Mouse (Mus musculus): ENCODE measurements around the gene Otc.

Otc gene

GRCm38 (mm10) chrX:10251852-10252504 is at the start of gene Otc:
Gene Otc (plus strand): TSS chrX:10252305.
- DNase-seq (ENCODE audit: low spot score in 2 of 2): no peak

GRCm38 (mm10) chrX:10205937-10206336 is 46.2 kb upstream of the Otc start:
- no peak for DNase-seq (ENCODE audit: low spot score in 2 of 2)

GRCm38 (mm10) chrX:10215972-10216371 is 36.1 kb upstream of the Otc start:
- DNase-seq (ENCODE audit: low spot score in 2 of 2): peak; percentile 36 to 41

- peak; percentile 86 to 89 for DNase-seq (ENCODE audit: low spot score in 2 of 2)
Observed at GRCm38 (mm10) chrX:10216410-10216949, 35.6 kb upstream of the Otc start, which contains the start of gene Rpgr. Gene Rpgr (minus strand): TSS chrX:10216920.

GRCm38 (mm10) chrX:10219281-10219680 is 32.8 kb upstream of the Otc start:
- DNase-seq (ENCODE audit: low spot score in 2 of 2): no peak

GRCm38 (mm10) chrX:10233051-10233450 is 19.1 kb upstream of the Otc start:
- DNase-seq (ENCODE audit: low spot score in 2 of 2): no peak

- no peak for DNase-seq (ENCODE audit: low spot score in 2 of 2)
Observed at GRCm38 (mm10) chrX:10234617-10235016, 17.5 kb upstream of the Otc start.

GRCm38 (mm10) chrX:10239515-10239914 is 12.6 kb upstream of the Otc start:
- no peak for DNase-seq (ENCODE audit: low spot score in 2 of 2)

GRCm38 (mm10) chrX:10243916-10244315 is 8.2 kb upstream of the Otc start:
- no peak for DNase-seq (ENCODE audit: low spot score in 2 of 2)

- DNase-seq (ENCODE audit: low spot score in 2 of 2): no peak
Observed at GRCm38 (mm10) chrX:10251357-10251756, 748 bp upstream of the Otc start.

- no peak for DNase-seq (ENCODE audit: low spot score in 2 of 2)
Observed at GRCm38 (mm10) chrX:10257774-10258173, 5.7 kb downstream of the Otc start.

GRCm38 (mm10) chrX:10258260-10258659 is 6.2 kb downstream of the Otc start:
- DNase-seq (ENCODE audit: low spot score in 2 of 2): no peak

GRCm38 (mm10) chrX:10268308-10268707 is 16.2 kb downstream of the Otc start:
- no peak for DNase-seq (ENCODE audit: low spot score in 2 of 2)

GRCm38 (mm10) chrX:10268761-10269437 is 16.8 kb downstream of the Otc start:
- no peak for DNase-seq (ENCODE audit: low spot score in 2 of 2)

- no peak for DNase-seq (ENCODE audit: low spot score in 2 of 2)
Observed at GRCm38 (mm10) chrX:10297341-10297740, 45.2 kb downstream of the Otc start.

GRCm38 (mm10) chrX:10318176-10318575 is 66.1 kb downstream of the Otc start:
- DNase-seq (ENCODE audit: low spot score in 2 of 2): no peak

- DNase-seq (ENCODE audit: low spot score in 2 of 2): no peak
Observed at GRCm38 (mm10) chrX:10330246-10330645, 78.1 kb downstream of the Otc start.

GRCm38 (mm10) chrX:10331749-10332148 is 79.6 kb downstream of the Otc start:
- DNase-seq (ENCODE audit: low spot score in 2 of 2): no peak

- no peak for DNase-seq (ENCODE audit: low spot score in 2 of 2)
Observed at GRCm38 (mm10) chrX:10336816-10337215, 84.7 kb downstream of the Otc start.

- DNase-seq (ENCODE audit: low spot score in 2 of 2): no peak
Observed at GRCm38 (mm10) chrX:10355867-10356266, 103.8 kb downstream of the Otc start.
